Mouse (Mus musculus): ENCODE results near the gene Smad6. TPM values are rescaled to one million over a fixed set of nuclear protein-coding genes. Genes with fewer than 3 reads are reported as not detected.

The Smad6 gene
- polyA plus RNA-seq, 1 experiment from 2014 or later = 2.6 TPM

- Histone ChIP-seq H3K4me3 (no peak overlapping the region), H3K27me3 (no peaks in the 10 kb centered on the region), H3K9me3 (no peaks in the 10 kb centered on the region), H3K4me1 (replicated peaks) (peaks cover 20% of the 10 kb centered on the region), H3K4me2 (no peak overlapping the region), H3K9ac (no peak overlapping the region), H3K36me3 (no peaks in the 10 kb centered on the region), H3K27ac (replicated peaks) (no peak overlapping the region)
- WGBS = 92% methylated on average over 9 of the region's 9 CpGs
- ATAC-seq (ENCODE audit: low FRiP score, low read depth) = no peak
Measured at GRCm38 (mm10) chr9:63999194-63999593, 22.7 kb downstream of the Smad6 start.

- Histone ChIP-seq H3K27me3 (no peaks in the 10 kb centered on the region), H3K4me3 (no peak overlapping the region), H3K4me1 (replicated peaks) (peaks cover 20% of the 10 kb centered on the region), H3K27ac (replicated peaks) (0 out of 2 replicates have a peak overlapping the region, but pooled peaks have one; percentile 2), H3K9me3 (no peaks in the 10 kb centered on the region), H3K36me3 (no peaks in the 10 kb centered on the region), H3K9ac (no peak overlapping the region), H3K4me2 (no peak overlapping the region)
- no peak for ATAC-seq (ENCODE audit: low FRiP score, low read depth)
- 66% methylated on average over 14 of the region's 14 CpGs for WGBS
Measured at GRCm38 (mm10) chr9:63998026-63998425, 23.8 kb downstream of the Smad6 start.

GRCm38 (mm10) chr9:63997439-63997838 is 24.4 kb downstream of the Smad6 start:
- no peak overlapping the region for H3K4me3 ChIP-seq
- 57% methylated on average over 4 of the region's 4 CpGs for WGBS
- no peak overlapping the region for H3K9ac ChIP-seq
- no peaks in the 10 kb centered on the region for H3K9me3 ChIP-seq
- H3K4me1 ChIP-seq (replicated peaks) = peaks cover 20% of the 10 kb centered on the region
- H3K4me2 ChIP-seq = no peak overlapping the region
- H3K36me3 ChIP-seq = no peaks in the 10 kb centered on the region
- H3K27me3 ChIP-seq = no peaks in the 10 kb centered on the region
- peak; percentile 72; the same call in 1 of the 2 replicates for ATAC-seq (ENCODE audit: low FRiP score, low read depth)
- H3K27ac ChIP-seq (replicated peaks) = no peak overlapping the region

- Histone ChIP-seq H3K9ac (no peak overlapping the region), H3K4me2 (no peak overlapping the region), H3K27ac (replicated peaks) (no peak overlapping the region), H3K27me3 (no peaks in the 10 kb centered on the region), H3K36me3 (no peaks in the 10 kb centered on the region), H3K4me1 (replicated peaks) (peaks cover 7% of the 10 kb centered on the region), H3K9me3 (no peaks in the 10 kb centered on the region), H3K4me3 (no peak overlapping the region)
- no peak for ATAC-seq (ENCODE audit: low FRiP score, low read depth)
- WGBS = 93% methylated on average over 5 of the region's 5 CpGs
Measured at GRCm38 (mm10) chr9:63993256-63993655, 28.6 kb downstream of the Smad6 start.

GRCm38 (mm10) chr9:63992761-63993160 is 29.1 kb downstream of the Smad6 start:
- ATAC-seq (ENCODE audit: low FRiP score, low read depth) = no peak
- Histone ChIP-seq H3K4me1 (replicated peaks) (peaks cover 3% of the 10 kb centered on the region), H3K9ac (no peak overlapping the region), H3K27me3 (no peaks in the 10 kb centered on the region), H3K4me2 (no peak overlapping the region), H3K9me3 (no peaks in the 10 kb centered on the region), H3K36me3 (no peaks in the 10 kb centered on the region), H3K27ac (replicated peaks) (no peak overlapping the region), H3K4me3 (no peak overlapping the region)
- WGBS = 74% methylated on average over 4 of the region's 4 CpGs

- no peak overlapping the region for H3K4me3 ChIP-seq
- H3K9ac ChIP-seq = no peak overlapping the region
- H3K27ac ChIP-seq (replicated peaks) = no peak overlapping the region
- H3K4me2 ChIP-seq = no peak overlapping the region
- no peaks in the 10 kb centered on the region for H3K36me3 ChIP-seq
- H3K27me3 ChIP-seq = no peaks in the 10 kb centered on the region
- no peaks in the 10 kb centered on the region for H3K9me3 ChIP-seq
- 84% methylated on average over 4 of the region's 4 CpGs for WGBS
- no peaks in the 10 kb centered on the region for H3K4me1 ChIP-seq (replicated peaks)
- ATAC-seq (ENCODE audit: low FRiP score, low read depth) = no peak
Measured at GRCm38 (mm10) chr9:63991193-63991592, 30.7 kb downstream of the Smad6 start.

GRCm38 (mm10) chr9:63989641-63990040 is 32.2 kb downstream of the Smad6 start:
- WGBS = 60% methylated on average over 8 of the region's 8 CpGs
- no peak overlapping the region for H3K9ac ChIP-seq
- no peak overlapping the region for H3K4me3 ChIP-seq
- no peaks in the 10 kb centered on the region for H3K27me3 ChIP-seq
- no peak overlapping the region for H3K27ac ChIP-seq (replicated peaks)
- H3K36me3 ChIP-seq = no peaks in the 10 kb centered on the region
- no peaks in the 10 kb centered on the region for H3K9me3 ChIP-seq
- ATAC-seq (ENCODE audit: low FRiP score, low read depth) = no peak
- no peak overlapping the region for H3K4me2 ChIP-seq
- H3K4me1 ChIP-seq (replicated peaks) = no peaks in the 10 kb centered on the region

- H3K36me3 ChIP-seq = no peaks in the 10 kb centered on the region
- ATAC-seq (ENCODE audit: low FRiP score, low read depth) = no peak
- no peaks in the 10 kb centered on the region for H3K27me3 ChIP-seq
- no peak overlapping the region for H3K4me3 ChIP-seq
- no peaks in the 10 kb centered on the region for H3K4me1 ChIP-seq (replicated peaks)
- H3K4me2 ChIP-seq = no peak overlapping the region
- no peaks in the 10 kb centered on the region for H3K9me3 ChIP-seq
- H3K9ac ChIP-seq = no peak overlapping the region
- 85% methylated on average over 12 of the region's 12 CpGs for whole genome bisulfite sequencing
- no peak overlapping the region for H3K27ac ChIP-seq (replicated peaks)
Measured at GRCm38 (mm10) chr9:63989214-63989613, 32.6 kb downstream of the Smad6 start.

- Histone ChIP-seq H3K9me3 (no peaks in the 10 kb centered on the region), H3K4me1 (replicated peaks) (peaks cover 21% of the 10 kb centered on the region), H3K27me3 (no peaks in the 10 kb centered on the region), H3K27ac (replicated peaks) (no peak overlapping the region), H3K4me3 (no peak overlapping the region), H3K36me3 (no peaks in the 10 kb centered on the region), H3K9ac (no peak overlapping the region), H3K4me2 (no peak overlapping the region)
- WGBS = 82% methylated on average over 6 of the region's 6 CpGs
- ATAC-seq (ENCODE audit: low FRiP score, low read depth) = no peak
Measured at GRCm38 (mm10) chr9:63985125-63985524, 36.7 kb downstream of the Smad6 start.

- ATAC-seq (ENCODE audit: low FRiP score, low read depth) = no peak
- Histone ChIP-seq H3K9ac (no peak overlapping the region), H3K27ac (replicated peaks) (no peak overlapping the region), H3K4me2 (no peak overlapping the region), H3K36me3 (no peaks in the 10 kb centered on the region), H3K9me3 (no peaks in the 10 kb centered on the region), H3K4me3 (no peak overlapping the region), H3K27me3 (no peaks in the 10 kb centered on the region), H3K4me1 (replicated peaks) (peaks cover 23% of the 10 kb centered on the region)
- 80% methylated on average over 12 of the region's 12 CpGs for WGBS
Measured at GRCm38 (mm10) chr9:63982937-63983632, 38.8 kb downstream of the Smad6 start.

- H3K4me2 ChIP-seq = no peak overlapping the region
- H3K27me3 ChIP-seq = no peaks in the 10 kb centered on the region
- H3K4me3 ChIP-seq = no peak overlapping the region
- H3K4me1 ChIP-seq (replicated peaks) = peaks cover 23% of the 10 kb centered on the region
- no peaks in the 10 kb centered on the region for H3K36me3 ChIP-seq
- 69% methylated on average over 4 of the region's 4 CpGs for WGBS
- H3K27ac ChIP-seq (replicated peaks) = no peak overlapping the region
- no peak overlapping the region for H3K9ac ChIP-seq
- H3K9me3 ChIP-seq = no peaks in the 10 kb centered on the region
- no peak for ATAC-seq (ENCODE audit: low FRiP score, low read depth)
Measured at GRCm38 (mm10) chr9:63981912-63982311, 39.9 kb downstream of the Smad6 start.

- no peaks in the 10 kb centered on the region for H3K9me3 ChIP-seq
- no peak overlapping the region for H3K4me3 ChIP-seq
- no peaks in the 10 kb centered on the region for H3K36me3 ChIP-seq
- peaks cover 25% of the 10 kb centered on the region for H3K4me1 ChIP-seq (replicated peaks)
- no peak overlapping the region for H3K9ac ChIP-seq
- no peak overlapping the region for H3K4me2 ChIP-seq
- H3K27me3 ChIP-seq = no peaks in the 10 kb centered on the region
- 84% methylated on average over 4 of the region's 4 CpGs for WGBS
- no peak overlapping the region for H3K27ac ChIP-seq (replicated peaks)
- ATAC-seq (ENCODE audit: low FRiP score, low read depth) = no peak
Measured at GRCm38 (mm10) chr9:63981371-63981770, 40.5 kb downstream of the Smad6 start.

Data from hindbrain, embryonic 15.5 days (tissue).